Mouse (Mus musculus) yolk sac, embryonic 10.5 days (tissue): ENCODE data around the gene Gfod1.
A peak's percentile ranks its signal among the peaks of the same experiment; 100 is the strongest.

Experiments
- DNase-seq: peaks from one replicate; pipeline ENCODE4 v3.0.0-alpha.2; 2017; ENCODE audit warnings: low spot score

Gfod1 gene

GRCm38 (mm10) chr13:43159429-43159828 is 144.5 kb downstream of the Gfod1 start:
- DNase-seq: no peak

GRCm38 (mm10) chr13:43158281-43158680 is 145.7 kb downstream of the Gfod1 start:
- no peak for DNase-seq

- DNase-seq: no peak
Measured at GRCm38 (mm10) chr13:43157370-43157769, 146.6 kb downstream of the Gfod1 start.

GRCm38 (mm10) chr13:43152005-43152520 is 151.9 kb downstream of the Gfod1 start:
- no peak for DNase-seq

GRCm38 (mm10) chr13:43149661-43150060 is 154.3 kb downstream of the Gfod1 start:
- no peak for DNase-seq

GRCm38 (mm10) chr13:43148692-43149091 is 155.3 kb downstream of the Gfod1 start:
- no peak for DNase-seq

GRCm38 (mm10) chr13:43146515-43147258 is 157.3 kb downstream of the Gfod1 start:
- DNase-seq: peak; percentile 69
